Mouse (Mus musculus) ES-Bruce4 (cell line): Measurements from ENCODE around the gene Washc2. TPM values are rescaled to one million over a fixed set of nuclear protein-coding genes. Genes with fewer than 3 reads are reported as not detected.

Source experiments
- H3K27ac ChIP-seq: 2 replicates; pipeline ENCODE4 v1.5.1; 2012; ENCODE audit warnings: low read length, inconsistent platforms; ENCODE audit not compliant: insufficient read depth
- H3K27me3 ChIP-seq: 2 replicates; pipeline ENCODE4 v1.6.1; 2012; ENCODE audit warnings: mild to moderate bottlenecking, low read length, inconsistent platforms; ENCODE audit not compliant: control insufficient read depth, poor library complexity, insufficient read depth, severe bottlenecking
- H3K36me3 ChIP-seq: 2 replicates; pipeline ENCODE4 v1.6.1; 2012; ENCODE audit warnings: inconsistent platforms, mild to moderate bottlenecking, low read length, moderate library complexity; ENCODE audit not compliant: control insufficient read depth, poor library complexity, insufficient read depth, severe bottlenecking
- H3K4me1 ChIP-seq: one replicate; pipeline ENCODE4 v1.8.1; 2011; ENCODE audit warnings: low read length; ENCODE audit not compliant: control insufficient read depth, insufficient read depth
- H3K4me3 ChIP-seq: 2 replicates; pipeline ENCODE4 v1.5.1; 2011; ENCODE audit warnings: low read depth, mild to moderate bottlenecking, low read length
- H3K9ac ChIP-seq: 2 replicates; pipeline ENCODE4 v1.6.1; 2012; ENCODE audit warnings: low read depth, mild to moderate bottlenecking, inconsistent platforms; ENCODE audit not compliant: poor library complexity, severe bottlenecking
- H3K9me3 ChIP-seq: replicated peaks from 2 replicates; pipeline ENCODE4 v1.6.1; 2012; ENCODE audit warnings: mild to moderate bottlenecking, low read length, inconsistent platforms; ENCODE audit not compliant: control insufficient read depth, poor library complexity, insufficient read depth, severe bottlenecking
- CTCF ChIP-seq: IDR thresholded peaks from one replicate; pipeline ENCODE4 v1.8.1; 2011; ENCODE audit warnings: low read depth, low read length
- EP300 ChIP-seq: IDR thresholded peaks from 2 replicates; pipeline ENCODE4 v1.6.1; 2011; ENCODE audit warnings: low read depth, low read length; ENCODE audit not compliant: insufficient read depth
- POLR2A ChIP-seq: IDR thresholded peaks from one replicate; pipeline ENCODE4 v1.8.1; 2011; ENCODE audit warnings: low read length; ENCODE audit not compliant: insufficient read depth
- polyA plus RNA-seq: library from polyadenylated mRNA; stranded (reverse); fragments of >200 nt; gene quantifications from 2 replicates; pipeline ENCODE4 v1.2.4, GENCODE M21; 2011; ENCODE audit warnings: low read depth; ENCODE audit not compliant: missing spikeins, insufficient read depth, insufficient read length

Washc2 gene
- polyA plus RNA-seq, 1 experiment = 56.2 TPM

GRCm38 (mm10) chr6:116266273-116267109 lies 58.7 kb downstream of the Washc2 start:
- no peaks in the 10 kb centered on the region; the same call in 1 of the 2 replicates for H3K36me3 ChIP-seq
- peaks cover 5% of the 10 kb centered on the region for H3K4me1 ChIP-seq
- no peak for TF ChIP-seq POLR2A
- TF ChIP-seq EP300 = no peak
- no peak for TF ChIP-seq CTCF
- H3K27me3 ChIP-seq = no peaks in the 10 kb centered on the region
- no peak overlapping the region; the same call in 1 of the 2 replicates for H3K27ac ChIP-seq
- 0 out of 2 replicates have a peak overlapping the region, but pooled peaks have one; percentile 41 for H3K9ac ChIP-seq
- no peaks in the 10 kb centered on the region for H3K9me3 ChIP-seq
- no peak overlapping the region for H3K4me3 ChIP-seq

- no peaks in the 10 kb centered on the region for H3K27me3 ChIP-seq
- no peak for TF ChIP-seq POLR2A
- no peak for TF ChIP-seq CTCF
- no peak for TF ChIP-seq EP300
- H3K4me1 ChIP-seq = peaks cover 5% of the 10 kb centered on the region
- H3K36me3 ChIP-seq = no peaks in the 10 kb centered on the region
- no peak overlapping the region for H3K27ac ChIP-seq
- no peak overlapping the region for H3K9ac ChIP-seq
- no peaks in the 10 kb centered on the region for H3K9me3 ChIP-seq
- H3K4me3 ChIP-seq = no peak overlapping the region
These were observed 59.2 kb downstream of the Washc2 start for GRCm38 (mm10) chr6:116267110-116267423.

- Histone ChIP-seq H3K27ac (no peak overlapping the region), H3K36me3 (no peaks in the 10 kb centered on the region), H3K27me3 (no peaks in the 10 kb centered on the region), H3K9ac (no peak overlapping the region), H3K4me1 (no peaks in the 10 kb centered on the region), H3K9me3 (no peaks in the 10 kb centered on the region), H3K4me3 (no peak overlapping the region)
- TF ChIP-seq POLR2A (no peak), CTCF (no peak), EP300 (no peak)
These were observed 67.9 kb downstream of the Washc2 start for GRCm38 (mm10) chr6:116275695-116276094.

- TF ChIP-seq EP300 = no peak
- TF ChIP-seq CTCF = no peak
- no peak for TF ChIP-seq POLR2A
- H3K9ac ChIP-seq = no peak overlapping the region
- H3K4me1 ChIP-seq = no peaks in the 10 kb centered on the region
- no peak overlapping the region for H3K4me3 ChIP-seq
- no peaks in the 10 kb centered on the region for H3K27me3 ChIP-seq
- no peaks in the 10 kb centered on the region for H3K36me3 ChIP-seq
- no peaks in the 10 kb centered on the region for H3K9me3 ChIP-seq
- no peak overlapping the region for H3K27ac ChIP-seq
These were observed 71.0 kb downstream of the Washc2 start for GRCm38 (mm10) chr6:116278679-116279317.

- Histone ChIP-seq H3K27me3 (no peaks in the 10 kb centered on the region), H3K36me3 (no peaks in the 10 kb centered on the region), H3K4me3 (no peak overlapping the region), H3K9ac (no peak overlapping the region), H3K9me3 (no peaks in the 10 kb centered on the region), H3K4me1 (no peaks in the 10 kb centered on the region), H3K27ac (no peak overlapping the region)
- TF ChIP-seq EP300 (no peak), CTCF (no peak), POLR2A (no peak)
These were observed 73.2 kb downstream of the Washc2 start for GRCm38 (mm10) chr6:116281014-116281413.

GRCm38 (mm10) chr6:116282546-116282945 lies 74.7 kb downstream of the Washc2 start:
- Histone ChIP-seq H3K4me1 (no peaks in the 10 kb centered on the region), H3K9ac (no peak overlapping the region), H3K27ac (no peak overlapping the region), H3K36me3 (no peaks in the 10 kb centered on the region), H3K27me3 (no peaks in the 10 kb centered on the region), H3K4me3 (no peak overlapping the region), H3K9me3 (no peaks in the 10 kb centered on the region)
- TF ChIP-seq POLR2A (no peak), CTCF (no peak), EP300 (no peak)
